Mouse (Mus musculus): Measurements from ENCODE around the gene Ckmt2. TPM values are rescaled to one million over a fixed set of nuclear protein-coding genes. Genes with fewer than 3 reads are reported as not detected.

The Ckmt2 gene
- polyA plus RNA-seq, 1 experiment, result not detected

GRCm38 (mm10) chr13:91824845-91825550 lies 51.7 kb downstream of the Ckmt2 start:
- H3K4me3 ChIP-seq (replicated peaks), result no peak overlapping the region
- H3K4me1 ChIP-seq, result peaks cover 3% of the 10 kb centered on the region; the same call in 1 of the 2 replicates
- H3K27me3 ChIP-seq (replicated peaks), result peaks cover 4% of the 10 kb centered on the region
- TF ChIP-seq GATA1 (IDR thresholded peaks at IDR 0.05; ENCODE audit: borderline replicate concordance, low read length) (no peak), FLI1 (IDR thresholded peaks at IDR 0.05; ENCODE audit: low read length) (no peak)
- H3K36me3 ChIP-seq (replicated peaks; ENCODE audit: low read length), result no peaks in the 10 kb centered on the region
- H3K9me3 ChIP-seq, result peaks cover 4% of the 10 kb centered on the region; the same call in 1 of the 2 replicates

DNA sequence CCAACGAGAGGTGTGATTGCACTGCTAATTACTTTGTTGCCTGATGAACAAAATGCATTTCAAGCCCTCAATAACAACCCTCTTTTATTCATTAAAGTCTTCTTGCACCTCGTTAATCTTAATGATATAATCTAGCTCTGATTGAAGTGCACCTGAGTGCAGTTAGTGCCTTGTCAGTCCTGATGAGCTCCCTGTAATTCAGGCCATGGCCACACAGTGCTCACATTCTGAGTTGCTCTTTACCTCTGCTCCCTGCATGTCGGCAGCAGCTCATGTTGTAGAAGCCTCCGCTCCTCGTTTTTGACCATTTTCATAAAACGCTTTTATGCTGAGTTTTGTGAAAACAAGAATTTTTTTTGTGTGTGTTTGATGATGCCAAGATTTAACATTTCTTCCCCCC lies 53.0 kb downstream of the Ckmt2 start:
- H3K4me3 ChIP-seq (replicated peaks), result no peak overlapping the region
- no peak for TF ChIP-seq GATA1 (IDR thresholded peaks at IDR 0.05; ENCODE audit: borderline replicate concordance, low read length)
- TF ChIP-seq FLI1 (IDR thresholded peaks at IDR 0.05; ENCODE audit: low read length), result no peak

GRCm38 (mm10) chr13:91814670-91815069 lies 62.0 kb downstream of the Ckmt2 start:
- peaks cover 12% of the 10 kb centered on the region for H3K9me3 ChIP-seq
- no peak overlapping the region for H3K4me3 ChIP-seq (replicated peaks)
- H3K27me3 ChIP-seq (replicated peaks), result no peaks in the 10 kb centered on the region
- TF ChIP-seq FLI1 (IDR thresholded peaks at IDR 0.05; ENCODE audit: low read length) (no peak), GATA1 (IDR thresholded peaks at IDR 0.05; ENCODE audit: borderline replicate concordance, low read length) (no peak)
- 0 out of 2 replicates have a peak, but pooled peaks cover 4% of the 10 kb centered on the region for H3K4me1 ChIP-seq
- no peaks in the 10 kb centered on the region for H3K36me3 ChIP-seq (replicated peaks; ENCODE audit: low read length)

More for the DNA sequence above, 53.0 kb downstream of the Ckmt2 start:
- Histone ChIP-seq H3K4me1 (peaks cover 3% of the 10 kb centered on the region; the same call in 1 of the 2 replicates), H3K9me3 (peaks cover 4% of the 10 kb centered on the region; the same call in 1 of the 2 replicates), H3K36me3 (replicated peaks; ENCODE audit: low read length) (no peaks in the 10 kb centered on the region), H3K27me3 (replicated peaks) (peaks cover 4% of the 10 kb centered on the region)

- H3K27me3 ChIP-seq (replicated peaks), result no peaks in the 10 kb centered on the region
- H3K4me3 ChIP-seq (replicated peaks), result no peak overlapping the region
- H3K9me3 ChIP-seq, result peaks cover 7% of the 10 kb centered on the region
- TF ChIP-seq FLI1 (IDR thresholded peaks at IDR 0.05; ENCODE audit: low read length) (no peak), GATA1 (IDR thresholded peaks at IDR 0.05; ENCODE audit: borderline replicate concordance, low read length) (no peak)
- H3K36me3 ChIP-seq (replicated peaks; ENCODE audit: low read length), result peaks cover 17% of the 10 kb centered on the region
- H3K4me1 ChIP-seq, result peaks cover 20% of the 10 kb centered on the region; the same call in 1 of the 2 replicates
Observed at GRCm38 (mm10) chr13:91809476-91809875, 67.2 kb downstream of the Ckmt2 start.

DNA sequence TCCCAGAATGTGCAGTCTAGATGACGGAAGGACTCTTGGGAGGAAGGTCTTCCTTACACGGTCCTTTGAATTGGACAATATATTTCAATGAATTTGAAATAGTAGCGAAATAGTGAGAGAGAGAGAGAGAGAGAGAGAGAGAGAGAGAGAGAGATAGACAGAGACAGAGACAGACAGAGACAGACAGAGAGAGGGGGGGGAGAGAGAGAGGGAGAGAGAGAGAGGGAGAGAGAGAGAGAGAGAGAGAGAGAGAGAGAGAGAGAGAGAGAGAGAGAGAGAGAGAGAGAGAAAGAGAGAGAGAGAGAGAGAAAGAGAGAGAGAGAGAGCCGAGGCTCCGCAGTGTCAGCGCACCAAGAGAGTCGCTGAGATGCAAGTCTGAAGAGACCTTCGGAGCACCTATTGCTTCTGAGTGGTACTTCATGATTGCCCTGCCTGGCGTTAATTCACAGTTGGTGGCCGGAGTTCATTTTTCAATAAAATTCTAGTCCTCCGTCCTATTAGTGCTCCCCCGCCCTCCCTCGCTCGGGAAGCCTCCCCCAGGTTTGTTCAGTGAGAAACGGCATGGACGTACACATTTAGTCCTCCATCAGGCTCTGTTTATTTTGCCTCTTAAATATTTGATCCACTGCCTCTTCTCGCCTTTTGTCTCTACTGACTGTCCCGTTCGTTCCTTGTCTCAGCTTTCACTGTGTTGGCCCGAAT lies 68.7 kb downstream of the Ckmt2 start:
- Histone ChIP-seq H3K4me1 (peaks cover 22% of the 10 kb centered on the region; the same call in 1 of the 2 replicates), H3K27me3 (replicated peaks) (no peaks in the 10 kb centered on the region), H3K9me3 (0 out of 2 replicates have a peak, but pooled peaks cover 1% of the 10 kb centered on the region), H3K36me3 (replicated peaks; ENCODE audit: low read length) (peaks cover 21% of the 10 kb centered on the region), H3K4me3 (replicated peaks) (peak overlapping the region; percentile 99)
- TF ChIP-seq GATA1 (IDR thresholded peaks at IDR 0.05; ENCODE audit: borderline replicate concordance, low read length) (no peak), FLI1 (IDR thresholded peaks at IDR 0.05; ENCODE audit: low read length) (no peak)

- H3K4me1 ChIP-seq, result peaks cover 22% of the 10 kb centered on the region; the same call in 1 of the 2 replicates
- no peaks in the 10 kb centered on the region for H3K27me3 ChIP-seq (replicated peaks)
- H3K9me3 ChIP-seq, result no peaks in the 10 kb centered on the region
- peaks cover 21% of the 10 kb centered on the region for H3K36me3 ChIP-seq (replicated peaks; ENCODE audit: low read length)
- peak; percentile 92 for TF ChIP-seq FLI1 (IDR thresholded peaks at IDR 0.05; ENCODE audit: low read length)
- no peak for TF ChIP-seq GATA1 (IDR thresholded peaks at IDR 0.05; ENCODE audit: borderline replicate concordance, low read length)
- peak within 1 kb of the TSS; percentile 99 for H3K4me3 ChIP-seq (replicated peaks)
Observed at GRCm38 (mm10) chr13:91807155-91807839, 69.4 kb downstream of the Ckmt2 start, which contains the start of gene Zcchc9. Zcchc9 (minus strand) TSS chr13:91807705.

Other genes starting within 250 kb of the Ckmt2 start
- gene Acot12, start 135.4 kb downstream of the Ckmt2 start, polyA plus RNA-seq (2012; ENCODE audit: insufficient read depth, low replicate concordance), result not detected in 2 replicates
- 1.4 TPM in 1 of 2 replicates, not detected in the other for gene Zcchc9, start 69.2 kb downstream of the Ckmt2 start, polyA plus RNA-seq (2012; ENCODE audit: insufficient read depth, low replicate concordance)